Mouse (Mus musculus) fibroblast of lung, adult 2 months (primary cell): ENCODE measurements around the gene Dvl3.
A peak's percentile ranks its signal among the peaks of the same experiment; 100 is the strongest.
"Not testable (repeated sequence)": the region's sequence is repeated elsewhere in the genome, so short reads cannot be mapped to it uniquely, and the experiment has no call there.

ENCODE experiments used
- DNase-seq: peaks from one replicate; pipeline ENCODE4 v3.0.0-alpha.2; 2011; ENCODE audit warnings: low read depth

The Dvl3 gene

DNA sequence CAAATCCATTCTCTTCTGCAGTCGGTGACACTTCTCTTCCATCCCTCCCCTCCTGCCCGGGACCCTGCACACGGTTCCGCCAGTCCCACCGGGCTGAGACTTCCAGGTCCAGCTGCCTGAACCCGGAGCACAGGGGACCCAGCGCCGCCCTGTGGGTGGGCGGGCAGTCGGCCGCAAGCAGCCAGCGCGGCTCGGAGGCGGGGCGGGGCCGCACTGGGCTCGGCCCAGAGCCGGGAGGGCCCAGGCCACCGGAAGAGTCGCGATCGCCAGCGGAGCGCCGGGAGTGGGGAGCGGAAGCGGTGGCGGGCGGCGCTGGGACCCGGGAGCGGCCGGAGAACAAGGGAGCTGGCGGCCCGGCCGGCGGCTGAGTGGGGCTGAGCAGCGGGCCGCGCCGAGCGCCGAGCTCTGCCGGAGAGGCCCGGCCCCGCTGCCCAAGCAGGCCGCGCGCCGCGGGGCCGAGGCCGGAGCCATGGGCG lies at the start of gene Dvl3:
Dvl3 (plus strand) TSS at position 257 of the 476 bp plus-strand sequence.
- peak; percentile 79 for DNase-seq

DNA sequence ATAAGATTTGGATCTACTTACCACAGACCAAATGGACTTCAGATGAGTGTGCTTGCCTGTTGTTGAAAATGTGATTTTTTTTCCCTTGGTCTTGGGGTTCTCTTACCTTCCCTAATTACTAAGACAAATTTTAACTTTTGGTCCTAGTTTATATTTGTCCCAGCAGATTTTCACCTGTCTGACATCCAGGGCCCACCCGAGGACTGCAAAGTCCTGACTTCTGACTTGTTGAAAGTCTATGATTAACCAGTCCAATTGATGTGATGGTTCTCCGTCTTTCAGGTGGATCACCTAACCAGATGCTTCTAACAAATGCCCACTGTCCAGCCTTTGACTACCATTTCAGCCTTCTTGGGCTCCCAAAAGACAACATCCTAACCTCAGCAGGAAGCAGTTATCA lies 45.8 kb upstream of the Dvl3 start:
- DNase-seq: no peak

GRCm38 (mm10) chr16:20471686-20472085 lies 45.1 kb upstream of the Dvl3 start:
- DNase-seq: no peak

DNA sequence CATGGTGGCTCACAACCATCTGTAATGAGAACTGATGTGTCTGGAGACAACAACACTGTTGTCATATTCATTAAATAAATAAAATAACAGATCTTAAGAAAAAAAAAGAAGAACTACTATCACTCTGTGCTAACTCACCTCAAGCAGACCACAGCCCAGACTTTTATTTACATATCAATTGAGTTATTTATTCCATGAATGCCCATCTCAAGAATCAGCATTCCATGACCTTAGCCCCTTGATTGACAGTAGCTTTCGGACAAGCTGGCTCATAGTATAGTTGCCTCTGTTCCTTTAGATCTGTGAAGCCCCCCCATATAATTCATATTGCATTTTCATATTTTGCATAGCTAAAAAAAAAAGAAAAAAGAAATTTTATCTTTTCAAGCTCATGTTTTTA lies 43.0 kb upstream of the Dvl3 start:
- DNase-seq: no peak

GRCm38 (mm10) chr16:20474211-20474610 lies 42.6 kb upstream of the Dvl3 start:
- no peak for DNase-seq

- DNase-seq: no peak
Observed at GRCm38 (mm10) chr16:20474786-20475185, 42.0 kb upstream of the Dvl3 start.

DNA sequence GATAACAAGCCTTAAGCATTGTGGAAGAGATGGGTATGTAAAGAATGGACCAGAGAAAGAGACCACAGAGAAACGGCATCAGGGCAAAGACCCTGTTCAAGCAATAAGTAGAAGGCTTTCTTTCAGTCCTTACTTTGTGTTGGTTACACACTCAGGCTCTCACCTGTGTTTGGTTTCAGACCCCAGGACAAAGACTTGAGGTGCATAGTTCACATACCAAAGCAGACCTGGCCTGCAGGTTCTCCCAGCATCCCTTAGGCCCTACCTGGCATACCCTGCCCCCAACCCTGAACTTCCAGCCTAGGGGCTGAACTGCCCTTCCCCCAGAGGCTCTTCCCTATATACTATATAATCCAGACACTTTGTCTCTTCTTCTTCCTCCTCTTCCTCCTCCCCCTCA lies 41.4 kb upstream of the Dvl3 start:
- DNase-seq: no peak

DNA sequence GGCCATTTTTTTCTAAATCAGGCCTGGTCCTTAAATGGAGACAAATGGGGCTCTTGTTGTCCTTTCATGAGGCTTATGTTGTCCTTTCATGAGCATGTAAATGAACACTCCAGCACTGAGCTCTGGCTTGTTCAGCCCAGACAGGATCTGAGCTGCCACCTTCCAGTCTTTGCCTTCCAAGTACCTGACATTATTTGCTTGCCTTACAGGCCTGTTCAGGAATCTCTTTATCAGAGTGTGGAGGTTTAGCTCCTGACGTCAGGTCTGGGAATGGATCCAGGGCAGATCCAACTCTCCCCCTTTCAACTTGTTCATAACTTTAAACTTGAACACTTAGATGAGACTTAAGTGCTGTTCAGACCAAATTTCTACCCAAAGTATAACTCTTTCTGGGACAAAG lies 39.9 kb upstream of the Dvl3 start:
- DNase-seq: no peak

- no peak for DNase-seq
Observed at GRCm38 (mm10) chr16:20477270-20477669, 39.5 kb upstream of the Dvl3 start.

DNA sequence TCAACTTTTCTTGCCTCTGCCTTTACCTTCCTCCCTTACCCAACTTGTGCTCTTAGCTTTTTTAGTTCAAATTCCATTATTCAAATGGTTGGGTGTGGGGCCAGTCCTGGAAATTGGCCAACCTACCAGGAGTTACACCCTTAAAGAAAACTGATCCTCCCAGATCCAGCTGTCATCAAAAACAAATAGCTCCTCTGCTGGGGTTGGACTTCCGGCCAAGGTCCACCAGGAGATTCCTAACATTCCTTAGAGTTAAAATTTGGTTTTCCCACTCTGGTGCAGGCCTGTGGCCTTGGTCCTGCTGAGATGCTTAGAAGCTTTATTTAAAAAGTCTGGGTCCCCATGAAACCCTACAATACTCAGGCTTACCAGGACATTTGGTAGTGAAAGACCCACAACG lies 38.3 kb upstream of the Dvl3 start:
- DNase-seq: no peak

DNA sequence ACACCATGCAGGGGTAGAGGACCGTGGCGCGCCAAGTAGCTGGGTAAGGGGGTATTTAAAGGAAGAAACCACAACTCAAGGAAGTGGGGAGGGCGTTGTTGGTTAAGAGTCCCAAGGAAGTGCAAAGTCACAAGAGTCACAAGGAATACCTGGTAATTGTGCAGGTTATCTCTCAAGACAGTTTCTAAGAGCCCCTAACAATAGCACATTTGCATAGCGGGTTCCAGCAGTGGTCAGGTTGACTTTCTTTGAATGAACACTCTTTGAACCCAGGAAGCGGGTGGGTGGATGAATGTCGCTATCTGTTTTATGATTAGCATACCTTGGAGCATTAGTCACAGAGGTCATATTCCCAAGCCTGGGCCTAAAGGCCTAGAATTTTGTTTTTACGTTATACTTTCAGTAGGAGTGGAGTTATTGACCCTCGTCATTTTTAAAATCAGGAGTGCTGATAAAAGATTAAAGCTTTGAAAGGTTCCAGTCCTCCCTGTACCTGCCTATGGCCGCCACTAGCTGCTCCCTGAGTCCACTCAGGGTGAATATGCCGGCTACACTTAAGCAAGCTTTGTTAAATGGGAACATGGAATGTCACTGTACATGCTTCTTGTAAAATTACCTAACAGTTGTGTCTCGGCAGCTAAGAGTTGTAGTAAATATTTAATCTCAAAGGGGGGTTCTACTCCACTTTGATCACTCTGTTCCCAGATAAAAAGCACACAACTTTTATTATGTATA lies 37.6 kb upstream of the Dvl3 start:
- not testable (repeated sequence) for DNase-seq

DNA sequence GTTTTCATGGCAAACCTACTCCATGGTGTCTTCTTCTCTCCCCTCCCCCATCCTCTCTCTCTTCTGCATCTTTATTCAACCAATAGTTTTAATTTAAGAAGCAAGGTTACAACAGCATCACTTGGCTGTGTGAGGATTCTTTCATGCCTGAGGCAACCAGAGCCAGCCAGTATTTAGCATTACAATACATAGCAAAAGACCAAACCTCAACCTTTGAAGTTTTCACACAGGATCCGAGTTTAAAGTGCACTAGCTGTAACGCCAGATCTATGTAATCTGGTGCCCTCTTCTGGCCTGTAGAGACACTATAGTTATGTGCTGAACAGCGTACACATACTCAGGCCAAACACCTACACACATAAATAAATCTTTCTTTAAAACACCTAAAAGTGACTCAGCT lies 36.7 kb upstream of the Dvl3 start:
- no peak for DNase-seq

DNA sequence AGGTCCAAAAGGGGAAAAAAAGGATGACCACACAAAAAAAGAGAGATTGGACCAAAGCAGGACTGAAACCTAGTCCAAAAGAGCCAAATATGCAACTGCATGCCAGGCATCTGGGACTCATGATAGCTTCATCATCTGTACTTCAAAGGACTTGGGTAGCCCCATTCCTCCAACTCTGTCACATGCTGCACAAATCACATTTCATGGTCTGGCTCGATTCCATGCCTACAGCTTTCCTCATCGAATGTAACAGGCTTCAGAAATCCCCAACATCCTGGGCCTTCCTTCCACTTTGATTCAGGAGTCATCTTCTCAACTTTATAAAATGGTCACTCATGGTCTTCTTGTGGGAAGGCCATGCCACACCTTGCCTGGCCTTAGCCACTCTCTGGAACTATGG lies 35.0 kb upstream of the Dvl3 start:
- DNase-seq: no peak

DNA sequence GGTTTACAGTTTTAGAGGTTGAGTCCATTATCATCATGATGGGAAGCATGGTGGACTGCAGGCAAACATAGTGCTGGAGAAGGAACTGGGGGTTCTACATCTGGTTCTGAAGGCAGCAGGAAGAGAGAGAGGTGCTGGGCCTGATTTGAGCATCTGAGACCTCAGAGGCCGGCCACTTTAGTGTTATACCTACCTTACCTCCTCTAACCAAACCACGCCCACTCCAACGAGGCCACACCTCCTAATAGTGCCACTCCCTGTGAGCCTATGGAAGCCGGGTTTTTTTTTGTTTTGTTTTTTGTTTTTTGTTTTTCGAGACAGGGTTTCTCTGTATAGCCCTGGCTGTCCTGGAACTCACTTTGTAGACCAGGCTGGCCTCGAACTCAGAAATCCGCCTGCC lies 33.1 kb upstream of the Dvl3 start:
- not testable (repeated sequence) for DNase-seq

DNA sequence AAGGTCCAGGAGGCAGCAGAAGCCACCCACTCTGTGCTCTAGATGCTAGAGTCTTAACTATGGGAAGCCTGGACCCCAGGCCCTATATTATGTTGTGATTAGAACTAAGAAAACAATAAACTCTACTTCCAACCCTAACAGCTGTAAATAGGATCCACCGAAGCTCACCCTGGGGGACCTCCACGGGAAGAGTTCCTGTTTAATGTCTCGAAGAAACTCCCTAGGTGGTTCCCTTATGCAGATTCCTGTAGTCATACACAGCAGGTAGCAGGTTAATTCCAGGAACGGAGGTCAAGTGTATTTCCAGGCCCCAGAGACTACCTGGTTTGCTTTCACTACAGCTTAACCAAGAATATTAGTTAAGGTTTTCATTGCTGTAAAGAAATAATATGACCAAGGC lies 31.7 kb upstream of the Dvl3 start:
- DNase-seq: no peak

DNA sequence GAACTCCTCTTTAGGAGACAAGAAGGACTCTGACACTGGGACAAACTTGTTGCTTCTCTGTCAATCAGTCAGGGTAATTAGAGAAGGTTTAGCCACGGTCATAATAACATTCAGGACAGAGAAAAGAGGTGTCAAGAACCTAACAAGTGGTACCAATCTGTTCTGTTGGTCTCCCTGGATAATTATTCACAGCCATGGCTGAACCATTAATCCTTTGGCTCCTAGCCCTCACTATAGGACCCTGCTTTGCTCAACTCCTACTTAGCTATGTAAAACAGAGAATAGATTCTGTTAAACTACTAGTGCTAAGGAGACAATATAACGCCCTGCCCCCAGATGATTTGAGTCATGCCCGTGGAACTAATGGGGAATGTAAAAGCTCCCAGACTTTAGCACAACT lies 30.7 kb upstream of the Dvl3 start:
- no peak for DNase-seq

DNA sequence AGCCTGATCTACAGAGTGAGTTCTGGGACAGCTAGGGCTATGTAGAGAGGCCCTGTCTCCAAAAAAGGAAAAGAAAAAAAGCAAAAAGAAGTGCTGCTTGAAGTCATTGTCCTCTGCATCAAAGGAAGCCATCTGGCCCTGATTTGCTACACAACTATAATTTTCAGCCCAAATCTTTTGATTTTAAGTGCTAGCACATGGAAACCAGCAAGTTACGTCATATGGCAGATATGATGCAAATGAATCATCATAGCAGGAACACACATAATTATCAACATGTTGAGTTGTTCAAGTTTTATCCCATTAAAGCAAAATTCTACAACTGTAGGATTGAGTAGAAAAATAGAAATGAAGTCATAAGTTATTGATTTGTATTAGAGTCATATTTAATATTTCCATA lies 28.6 kb upstream of the Dvl3 start:
- DNase-seq: no peak

- not testable (repeated sequence) for DNase-seq
Observed at GRCm38 (mm10) chr16:20488751-20489150, 28.0 kb upstream of the Dvl3 start.

DNA sequence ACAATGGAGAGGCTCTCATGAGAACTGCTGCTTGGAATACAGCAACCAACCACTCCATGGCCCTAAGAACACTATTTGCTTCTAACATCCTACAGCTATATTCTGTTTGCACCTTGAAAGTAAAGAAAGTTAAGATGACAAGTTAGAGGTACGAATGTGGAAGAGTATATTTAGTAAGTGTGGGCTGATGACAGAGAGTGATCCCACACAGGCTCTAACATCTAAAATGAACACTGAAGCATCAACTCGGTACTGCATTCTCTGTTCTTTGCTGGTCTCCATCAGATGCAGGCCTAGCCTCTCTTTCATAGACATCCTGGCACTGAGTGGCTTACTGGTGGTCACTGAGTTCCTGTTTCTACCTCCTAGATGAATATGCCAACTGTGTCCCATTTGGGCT lies 27.5 kb upstream of the Dvl3 start:
- DNase-seq: no peak

- DNase-seq: no peak
Observed at GRCm38 (mm10) chr16:20490581-20490980, 26.2 kb upstream of the Dvl3 start.

- no peak for DNase-seq
Observed at GRCm38 (mm10) chr16:20491301-20491700, 25.5 kb upstream of the Dvl3 start.

- no peak for DNase-seq
Observed at GRCm38 (mm10) chr16:20493452-20493851, 23.3 kb upstream of the Dvl3 start.

- DNase-seq: peak; percentile 63
Observed at GRCm38 (mm10) chr16:20496671-20497600, 19.8 kb upstream of the Dvl3 start.
